Mouse (Mus musculus): ENCODE measurements at regions not wholly inside any gene's neighbourhood (a gene's known extent, or its start where the extent isn't known, plus 50 kb on each side); places are given as distances from the start of the nearest gene placed in this dataset.

GRCm38 (mm10) chr1:90467646-90468045 is 135.1 kb upstream of the Cops8 start:
- DNase-seq: no peak

GRCm38 (mm10) chr1:90470996-90471395 is 131.8 kb upstream of the Cops8 start:
- DNase-seq: no peak

- DNase-seq: no peak
These were observed 131.0 kb upstream of the Cops8 start for GRCm38 (mm10) chr1:90471806-90472205.

GRCm38 (mm10) chr1:90475060-90475813 is 127.5 kb upstream of the Cops8 start:
- DNase-seq: no peak

GRCm38 (mm10) chr1:90476556-90477243 is 126.1 kb upstream of the Cops8 start:
- DNase-seq: no peak

GRCm38 (mm10) chr1:90478839-90479238 is 123.9 kb upstream of the Cops8 start:
- DNase-seq: no peak

- no peak for DNase-seq
These were observed 121.5 kb upstream of the Cops8 start for GRCm38 (mm10) chr1:90481247-90481646.

- no peak for DNase-seq
These were observed 121.1 kb upstream of the Cops8 start for GRCm38 (mm10) chr1:90481708-90482107.

GRCm38 (mm10) chr1:90486349-90486839 is 116.4 kb upstream of the Cops8 start:
- no peak for DNase-seq

- DNase-seq: no peak
These were observed 114.9 kb upstream of the Cops8 start for GRCm38 (mm10) chr1:90487886-90488285.

- no peak for DNase-seq
These were observed 113.8 kb upstream of the Cops8 start for GRCm38 (mm10) chr1:90488991-90489390.

- no peak for DNase-seq
These were observed 112.4 kb upstream of the Cops8 start for GRCm38 (mm10) chr1:90490335-90490734.

GRCm38 (mm10) chr1:90493481-90493880 is 109.3 kb upstream of the Cops8 start:
- DNase-seq: no peak

- DNase-seq: no peak
These were observed 107.6 kb upstream of the Cops8 start for GRCm38 (mm10) chr1:90495174-90495573.

- DNase-seq: no peak
These were observed 105.2 kb upstream of the Cops8 start for GRCm38 (mm10) chr1:90497568-90497967.

GRCm38 (mm10) chr1:90501373-90501772 is 101.4 kb upstream of the Cops8 start:
- no peak for DNase-seq

- DNase-seq: no peak
These were observed 100.4 kb upstream of the Cops8 start for GRCm38 (mm10) chr1:90502371-90502770.

- no peak for DNase-seq
These were observed 99.8 kb upstream of the Cops8 start for GRCm38 (mm10) chr1:90502771-90503540.

- DNase-seq: no peak
These were observed 98.1 kb upstream of the Cops8 start for GRCm38 (mm10) chr1:90504583-90505080.

GRCm38 (mm10) chr1:90505599-90505998 is 97.2 kb upstream of the Cops8 start:
- peak; percentile 9 to 20 for DNase-seq

- DNase-seq: no peak
These were observed 96.2 kb upstream of the Cops8 start for GRCm38 (mm10) chr1:90506582-90506981.

- DNase-seq: no peak
These were observed 93.4 kb upstream of the Cops8 start for GRCm38 (mm10) chr1:90509371-90509770.

GRCm38 (mm10) chr1:90513442-90514070 is 89.2 kb upstream of the Cops8 start:
- DNase-seq: no peak

Data from thymus, postnatal 36 days (tissue).